ENCODE assay signal across 8 mouse cellular contexts in genomic region chr4:133002896-133003295, GRCm38 (mm10). TPM values are rescaled to one million over a fixed set of nuclear protein-coding genes. Genes with fewer than 3 reads are reported as not detected.
DNase-seq lines count a peak whose midpoint lies in the region; ATAC-seq lines count a peak whose summit lies in the region.

No protein-coding gene starts in this region.

- intact Hi-C loops in left cerebral cortex, postnatal 25 days (cut with DNase I), result loop anchor here (10.0 kb wide), 1 partner anchor 452 kb away; no protein-coding TSS in a partner anchor

- H3K4me3 ChIP-seq in forebrain, embryonic 12.5 days (replicated peaks), result no peak overlapping the region
- H3K4me3 ChIP-seq in hindbrain, embryonic 16.5 days (ENCODE audit: low read length), result no peak overlapping the region
- H3K4me3 ChIP-seq in stomach, embryonic 16.5 days (replicated peaks; ENCODE audit: low read length), result no peak overlapping the region

- H3K36me3 ChIP-seq in forebrain, embryonic 12.5 days (replicated peaks), result no peaks in the 10 kb centered on the region
- no peaks in the 10 kb centered on the region for H3K36me3 ChIP-seq in hindbrain, embryonic 16.5 days (ENCODE audit: control insufficient read depth, insufficient read depth, low read length)
- no peaks in the 10 kb centered on the region for H3K36me3 ChIP-seq in stomach, embryonic 16.5 days (ENCODE audit: control insufficient read depth, insufficient read depth, low read length)

- no peak overlapping the region for H3K9ac ChIP-seq in forebrain, embryonic 12.5 days
- peak overlapping the region; percentile 19; the same call in 1 of the 2 replicates for H3K9ac ChIP-seq in hindbrain, embryonic 16.5 days (ENCODE audit: low read depth, low read length)
- H3K9ac ChIP-seq in stomach, embryonic 16.5 days (ENCODE audit: low read length), result peak overlapping the region; percentile 46; the same call in 1 of the 2 replicates

- ATAC-seq in forebrain, embryonic 12.5 days (ENCODE audit: low FRiP score), result peak; percentile 27
- ATAC-seq in hindbrain, embryonic 16.5 days, result no peak; the same call in 1 of the 2 replicates
- no peak for ATAC-seq in stomach, embryonic 16.5 days (ENCODE audit: insufficient read depth, low FRiP score)

- peak overlapping the region; percentile 63 for H3K27ac ChIP-seq in forebrain, embryonic 12.5 days
- 0 out of 2 replicates have a peak overlapping the region, but pooled peaks have one; percentile 11 for H3K27ac ChIP-seq in hindbrain, embryonic 16.5 days (ENCODE audit: low read depth, low read length)
- H3K27ac ChIP-seq in stomach, embryonic 16.5 days (ENCODE audit: low read length), result no peak overlapping the region

- H3K4me1 ChIP-seq in forebrain, embryonic 12.5 days, result peaks cover 13% of the 10 kb centered on the region
- H3K4me1 ChIP-seq in hindbrain, embryonic 16.5 days (ENCODE audit: control insufficient read depth, insufficient read depth, low read depth, low read length), result peaks cover 8% of the 10 kb centered on the region
- peaks cover 5% of the 10 kb centered on the region; the same call in 1 of the 2 replicates for H3K4me1 ChIP-seq in stomach, embryonic 16.5 days (ENCODE audit: control insufficient read depth, insufficient read depth, low read length)

- no peak overlapping the region for H3K4me2 ChIP-seq in forebrain, embryonic 12.5 days
- 0 out of 2 replicates have a peak overlapping the region, but pooled peaks have one; percentile 16 for H3K4me2 ChIP-seq in hindbrain, embryonic 16.5 days (ENCODE audit: low read length)
- H3K4me2 ChIP-seq in stomach, embryonic 16.5 days (ENCODE audit: low read depth, low read length), result no peak overlapping the region

- H3K9me3 ChIP-seq in forebrain, embryonic 12.5 days, result no peaks in the 10 kb centered on the region
- no peaks in the 10 kb centered on the region for H3K9me3 ChIP-seq in hindbrain, embryonic 16.5 days (ENCODE audit: control insufficient read depth, low read length)
- no peaks in the 10 kb centered on the region for H3K9me3 ChIP-seq in stomach, embryonic 16.5 days (replicated peaks; ENCODE audit: control insufficient read depth, low read length)

- H3K27me3 ChIP-seq in forebrain, embryonic 12.5 days, result no peaks in the 10 kb centered on the region; the same call in 1 of the 2 replicates
- H3K27me3 ChIP-seq in hindbrain, embryonic 16.5 days (replicated peaks; ENCODE audit: control insufficient read depth, insufficient read depth, low read length), result no peaks in the 10 kb centered on the region
- no peaks in the 10 kb centered on the region for H3K27me3 ChIP-seq in stomach, embryonic 16.5 days (ENCODE audit: control insufficient read depth, insufficient read depth, low read length)

- WGBS in forebrain, embryonic 12.5 days, result 38% methylated on average over 10 of the region's 10 CpGs
- 17% methylated on average over 10 of the region's 10 CpGs for WGBS in hindbrain, embryonic 16.5 days
- WGBS in stomach, embryonic 16.5 days, result 28% methylated on average over 10 of the region's 10 CpGs

- DNase-seq in frontal cortex, postnatal 10 days (ENCODE audit: low spot score in 2 of 2), result peak; percentile 17 to 36
- no peak for DNase-seq in frontal cortex, postnatal 25 days (ENCODE audit: low spot score in 2 of 2)
- peak; percentile 27 to 30 for DNase-seq in B cell, adult 2 months
- DNase-seq in left cerebral cortex, postnatal 25 days (ENCODE audit: low spot score in 2 of 2), result no peak
- no peak for DNase-seq in gastrocnemius, postnatal 25 days

RNA-seq across cellular contexts. Expression of gene Ahdc1, which starts 8.2 kb away (rescaled TPM):
- 7.2 and 8.1 TPM in 2 replicates for polyA plus RNA-seq in forebrain, embryonic 12.5 days (2016; fragmentation: Nextera tagmentation; extraction: Ambion mirVana)
- 10.4 and 11.6 TPM in 2 replicates for polyA plus RNA-seq in hindbrain, embryonic 16.5 days (2015; fragmentation: Nextera tagmentation; extraction: Ambion mirVana)
- 4.9 and 7.1 TPM in 2 replicates for polyA plus RNA-seq in stomach, embryonic 16.5 days (2015; fragmentation: Nextera tagmentation; extraction: Ambion mirVana)
- total RNA-seq in left cerebral cortex, postnatal 25 days (2021), result 10 to 100 TPM; 88.2 to 97.6 TPM
- total RNA-seq in gastrocnemius, postnatal 25 days (2021), result 10 to 100 TPM; 29.3 to 32.8 TPM

RNA-seq across cellular contexts. Expression of gene Fgr, which starts 29.0 kb away (rescaled TPM):
- 0.12 and 0.20 TPM in 2 replicates for polyA plus RNA-seq in forebrain, embryonic 12.5 days (2016; fragmentation: Nextera tagmentation; extraction: Ambion mirVana)
- polyA plus RNA-seq in hindbrain, embryonic 16.5 days (2015; fragmentation: Nextera tagmentation; extraction: Ambion mirVana), result 0.16 and 0.23 TPM in 2 replicates
- polyA plus RNA-seq in stomach, embryonic 16.5 days (2015; fragmentation: Nextera tagmentation; extraction: Ambion mirVana), result 1.2 and 1.8 TPM in 2 replicates
- total RNA-seq in left cerebral cortex, postnatal 25 days (2021), result under 1 TPM; 0.18 to 0.25 TPM
- total RNA-seq in gastrocnemius, postnatal 25 days (2021), result under 1 TPM in 1 of 2 experiments, not detected in 1; 0.43 TPM

Comparison
In these comparisons a context has a peak if more than half of its experiments do, and no peak if none do; other contexts are left out.
1. DNase-seq: peak in frontal cortex, postnatal 10 days (2 of 2) and B cell, adult 2 months (2 of 2); none in frontal cortex, postnatal 25 days (0 of 2), left cerebral cortex, postnatal 25 days (0 of 2) and gastrocnemius, postnatal 25 days (single experiment).